Mouse (Mus musculus): ENCODE measurements around the gene 9530003J23Rik. TPM values are rescaled to one million over a fixed set of nuclear protein-coding genes. Genes with fewer than 3 reads are reported as not detected.
"Not testable (repeated sequence)": the region's sequence is repeated elsewhere in the genome, so short reads cannot be mapped to it uniquely, and the experiment has no call there.

9530003J23Rik gene
- polyA plus RNA-seq, 1 experiment from 2014 or later: not detected

DNA sequence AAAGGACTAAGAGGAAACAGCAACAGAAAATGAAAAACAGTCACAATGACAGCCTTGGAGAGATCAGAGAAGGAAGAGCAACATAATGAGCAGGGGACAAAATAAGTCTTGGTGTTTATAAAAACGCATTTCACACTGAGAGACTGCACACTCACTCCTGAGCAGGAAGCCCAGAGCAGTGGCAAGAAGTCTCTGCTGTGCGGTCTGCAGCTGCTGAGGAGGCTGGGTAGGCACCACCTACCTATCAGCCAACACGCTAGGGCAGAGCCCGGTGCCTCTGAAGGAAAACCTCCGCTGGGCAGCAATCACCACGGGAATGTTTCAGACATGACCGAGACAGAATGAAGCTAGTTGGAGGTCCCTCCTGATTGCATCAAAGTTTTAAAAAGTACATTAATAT, 36.1 kb upstream of the 9530003J23Rik start:
- not testable (repeated sequence) for H3K4me1 ChIP-seq (ENCODE audit: control insufficient read depth in 2 of 2, insufficient read depth in 2 of 2, low read length in 2 of 2); H3K27me3 ChIP-seq (ENCODE audit: control insufficient read depth, insufficient read depth, low read length); H3K4me3 ChIP-seq (ENCODE audit: control insufficient read depth in 1 of 2, insufficient read depth in 1 of 2, low read depth in 1 of 2, low read length in 2 of 2); H3K36me3 ChIP-seq (ENCODE audit: control insufficient read depth, insufficient read depth, low read length); ATAC-seq (ENCODE audit: insufficient number of reproducible peaks, insufficient read depth, low FRiP score, low read depth); H3K27ac ChIP-seq (replicated peaks in 1 of 2; ENCODE audit: control insufficient read depth in 1 of 2, insufficient read depth in 1 of 2, low read depth in 2 of 2, low read length in 2 of 2); H3K9ac ChIP-seq (ENCODE audit: low read length); H3K9me3 ChIP-seq (ENCODE audit: control insufficient read depth, low read length); H3K4me2 ChIP-seq (ENCODE audit: low read length)
- WGBS: 74% methylated on average over 3 of the region's 7 CpGs

DNA sequence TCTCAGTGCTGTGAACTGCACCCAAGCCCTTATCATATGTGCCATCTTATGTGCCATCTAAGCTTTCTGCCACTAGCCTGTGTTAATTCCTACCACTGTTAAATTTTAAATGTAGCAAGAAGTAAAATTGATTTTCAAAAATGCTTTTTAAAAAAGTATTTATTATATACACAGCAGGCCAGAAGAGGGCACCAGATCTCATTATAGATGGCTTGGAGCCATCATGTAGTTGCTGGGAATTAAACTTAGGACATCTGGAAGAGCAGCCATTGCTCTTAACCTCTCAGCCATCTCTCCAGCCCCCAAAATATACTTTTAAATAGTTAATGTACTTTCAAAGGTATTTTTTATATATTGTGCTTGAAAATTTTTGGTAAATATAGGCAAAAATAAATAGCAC, 33.5 kb upstream of the 9530003J23Rik start:
- Histone ChIP-seq H3K27me3 (ENCODE audit: control insufficient read depth, insufficient read depth, low read length) (no peaks in the 10 kb centered on the region), H3K27ac (replicated peaks in 1 of 2; ENCODE audit: control insufficient read depth in 1 of 2, insufficient read depth in 1 of 2, low read depth in 2 of 2, low read length in 2 of 2) (no peak overlapping the region), H3K36me3 (ENCODE audit: control insufficient read depth, insufficient read depth, low read length) (no peaks in the 10 kb centered on the region), H3K9ac (ENCODE audit: low read length) (no peak overlapping the region), H3K4me1 (ENCODE audit: control insufficient read depth in 2 of 2, insufficient read depth in 2 of 2, low read length in 2 of 2) (no peaks in the 10 kb centered on the region; a peak in 1 of 4 replicates), H3K9me3 (ENCODE audit: control insufficient read depth, low read length) (no peaks in the 10 kb centered on the region), H3K4me2 (ENCODE audit: low read length) (no peak overlapping the region), H3K4me3 (ENCODE audit: control insufficient read depth in 1 of 2, insufficient read depth in 1 of 2, low read depth in 1 of 2, low read length in 2 of 2) (no peak overlapping the region)
- ATAC-seq (ENCODE audit: insufficient number of reproducible peaks, insufficient read depth, low FRiP score, low read depth): no peak

DNA sequence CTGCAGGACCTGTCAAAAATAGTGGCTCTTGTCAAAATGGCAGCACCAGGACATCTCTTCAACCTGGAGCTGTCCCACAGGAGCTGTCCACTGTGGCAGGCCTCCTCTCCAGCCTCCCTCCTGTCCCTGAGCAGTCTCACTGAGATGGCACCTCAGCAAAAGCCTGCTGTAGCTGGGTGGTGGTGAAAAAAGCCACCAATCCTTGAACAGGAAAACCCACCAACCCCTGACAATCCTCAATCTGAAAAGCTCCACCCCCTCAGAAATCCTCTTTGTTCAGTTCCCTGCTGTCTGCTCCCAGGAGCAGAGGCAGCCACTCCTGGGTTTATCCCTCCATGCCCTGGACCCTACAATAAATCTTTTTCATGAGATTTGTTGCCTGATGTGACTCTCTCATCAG, 21.4 kb upstream of the 9530003J23Rik start:
- H3K36me3 ChIP-seq (ENCODE audit: control insufficient read depth, insufficient read depth, low read length): no peaks in the 10 kb centered on the region
- 0 out of 2 replicates have a peak, but pooled peaks cover 5% of the 10 kb centered on the region for H3K9me3 ChIP-seq (ENCODE audit: control insufficient read depth, low read length)
- no peak overlapping the region for H3K9ac ChIP-seq (ENCODE audit: low read length)
- H3K27me3 ChIP-seq (ENCODE audit: control insufficient read depth, insufficient read depth, low read length): no peaks in the 10 kb centered on the region
- no peak overlapping the region for H3K27ac ChIP-seq (replicated peaks in 1 of 2; ENCODE audit: control insufficient read depth in 1 of 2, insufficient read depth in 1 of 2, low read depth in 2 of 2, low read length in 2 of 2)
- ATAC-seq (ENCODE audit: insufficient number of reproducible peaks, insufficient read depth, low FRiP score, low read depth): no peak
- no peak overlapping the region for H3K4me2 ChIP-seq (ENCODE audit: low read length)
- H3K4me3 ChIP-seq (ENCODE audit: control insufficient read depth in 1 of 2, insufficient read depth in 1 of 2, low read depth in 1 of 2, low read length in 2 of 2): no peak overlapping the region
- H3K4me1 ChIP-seq (ENCODE audit: control insufficient read depth in 2 of 2, insufficient read depth in 2 of 2, low read length in 2 of 2): no peaks in the 10 kb centered on the region

DNA sequence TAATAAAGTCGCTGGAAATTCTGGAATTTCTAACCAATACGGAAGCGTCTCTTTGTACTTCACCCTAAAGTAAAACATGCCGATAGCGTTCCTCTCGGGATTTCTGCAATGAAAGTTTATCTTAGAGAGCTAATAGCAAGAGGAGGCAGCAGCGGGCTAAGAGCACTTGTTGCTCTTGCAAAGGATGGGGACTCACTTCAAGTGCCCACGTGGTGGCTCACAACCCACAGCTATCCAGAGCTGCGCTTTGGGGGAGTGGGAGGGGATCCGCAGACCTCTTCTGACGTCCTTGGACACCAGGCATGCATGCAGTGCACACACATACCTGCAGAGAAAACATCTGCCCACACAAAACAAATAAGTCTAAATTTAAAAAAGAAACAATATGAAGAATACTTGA, 2.6 kb downstream of the 9530003J23Rik start:
- H3K4me3 ChIP-seq (ENCODE audit: control insufficient read depth in 1 of 2, insufficient read depth in 1 of 2, low read depth in 1 of 2, low read length in 2 of 2): no peak overlapping the region
- ATAC-seq (ENCODE audit: insufficient number of reproducible peaks, insufficient read depth, low FRiP score, low read depth): no peak
- H3K9me3 ChIP-seq (ENCODE audit: control insufficient read depth, low read length): no peaks in the 10 kb centered on the region
- 32% methylated on average over 11 of the region's 11 CpGs for WGBS
- H3K9ac ChIP-seq (ENCODE audit: low read length): no peak overlapping the region
- no peaks in the 10 kb centered on the region for H3K36me3 ChIP-seq (ENCODE audit: control insufficient read depth, insufficient read depth, low read length)
- no peak overlapping the region for H3K27ac ChIP-seq (replicated peaks in 1 of 2; ENCODE audit: control insufficient read depth in 1 of 2, insufficient read depth in 1 of 2, low read depth in 2 of 2, low read length in 2 of 2)
- H3K27me3 ChIP-seq (ENCODE audit: control insufficient read depth, insufficient read depth, low read length): no peaks in the 10 kb centered on the region
- H3K4me1 ChIP-seq (ENCODE audit: control insufficient read depth in 2 of 2, insufficient read depth in 2 of 2, low read length in 2 of 2): no peaks in the 10 kb centered on the region
- H3K4me2 ChIP-seq (ENCODE audit: low read length): peak overlapping the region; percentile 39

DNA sequence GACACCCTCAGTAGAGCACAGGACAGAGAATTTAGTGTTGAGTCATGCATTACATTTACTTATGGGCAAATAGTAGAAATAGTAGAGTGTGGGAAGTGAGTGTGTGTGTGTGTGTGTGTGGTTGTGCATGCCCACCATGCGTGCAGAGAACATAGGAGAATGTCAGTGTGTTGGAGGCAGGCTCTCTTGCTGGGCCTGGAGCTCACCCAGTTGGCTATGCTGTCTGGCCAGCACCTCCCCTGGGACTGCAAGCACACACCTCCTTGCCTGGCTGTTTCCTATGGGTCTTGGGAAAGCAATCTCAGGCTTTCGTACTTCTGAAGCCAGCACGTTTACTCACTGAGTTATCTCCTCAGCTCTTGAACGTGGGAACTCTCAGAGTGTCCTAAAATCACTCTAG, 3.7 kb downstream of the 9530003J23Rik start:
- H3K27me3 ChIP-seq (ENCODE audit: control insufficient read depth, insufficient read depth, low read length): no peaks in the 10 kb centered on the region
- no peaks in the 10 kb centered on the region for H3K36me3 ChIP-seq (ENCODE audit: control insufficient read depth, insufficient read depth, low read length)
- no peaks in the 10 kb centered on the region for H3K9me3 ChIP-seq (ENCODE audit: control insufficient read depth, low read length)
- H3K4me1 ChIP-seq (ENCODE audit: control insufficient read depth in 2 of 2, insufficient read depth in 2 of 2, low read length in 2 of 2): no peaks in the 10 kb centered on the region
- no peak overlapping the region for H3K27ac ChIP-seq (replicated peaks in 1 of 2; ENCODE audit: control insufficient read depth in 1 of 2, insufficient read depth in 1 of 2, low read depth in 2 of 2, low read length in 2 of 2)
- WGBS: 52% methylated on average over 4 of the region's 4 CpGs
- ATAC-seq (ENCODE audit: insufficient number of reproducible peaks, insufficient read depth, low FRiP score, low read depth): no peak
- no peak overlapping the region for H3K4me3 ChIP-seq (ENCODE audit: control insufficient read depth in 1 of 2, insufficient read depth in 1 of 2, low read depth in 1 of 2, low read length in 2 of 2)
- H3K4me2 ChIP-seq (ENCODE audit: low read length): no peak overlapping the region
- H3K9ac ChIP-seq (ENCODE audit: low read length): no peak overlapping the region

DNA sequence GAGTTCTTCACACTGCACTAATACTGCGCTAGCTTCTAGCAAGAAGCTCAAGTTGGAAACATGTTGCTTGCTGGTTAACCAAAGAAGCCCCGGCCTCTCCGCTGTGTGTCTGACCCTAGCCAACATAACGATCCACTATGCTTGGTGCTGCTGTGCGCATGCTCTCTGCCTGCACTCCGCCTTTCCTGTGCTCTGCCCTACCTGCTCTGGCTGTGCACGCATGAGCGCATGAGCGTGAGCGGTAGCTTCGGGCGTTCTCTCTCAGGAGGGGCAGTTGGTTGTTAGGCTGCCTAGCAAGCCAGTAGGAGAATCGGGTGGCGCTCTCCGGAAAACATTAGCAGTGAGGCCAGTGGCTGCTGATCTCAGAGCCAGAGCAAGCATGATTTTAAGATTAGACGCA, 8.7 kb downstream of the 9530003J23Rik start:
- no peak overlapping the region for H3K4me3 ChIP-seq (ENCODE audit: control insufficient read depth in 1 of 2, insufficient read depth in 1 of 2, low read depth in 1 of 2, low read length in 2 of 2)
- peaks cover 0 to 2% of the 10 kb centered on the region in 2 experiments; a peak in 1 of 4 replicates for H3K4me1 ChIP-seq (ENCODE audit: control insufficient read depth in 2 of 2, insufficient read depth in 2 of 2, low read length in 2 of 2)
- H3K9me3 ChIP-seq (ENCODE audit: control insufficient read depth, low read length): no peaks in the 10 kb centered on the region
- no peak for ATAC-seq (ENCODE audit: insufficient number of reproducible peaks, insufficient read depth, low FRiP score, low read depth)
- H3K27ac ChIP-seq (replicated peaks in 1 of 2; ENCODE audit: control insufficient read depth in 1 of 2, insufficient read depth in 1 of 2, low read depth in 2 of 2, low read length in 2 of 2): no peak overlapping the region
- no peaks in the 10 kb centered on the region for H3K36me3 ChIP-seq (ENCODE audit: control insufficient read depth, insufficient read depth, low read length)
- no peak overlapping the region for H3K4me2 ChIP-seq (ENCODE audit: low read length)
- H3K9ac ChIP-seq (ENCODE audit: low read length): no peak overlapping the region
- 70% methylated on average over 16 of the region's 16 CpGs for WGBS
- no peaks in the 10 kb centered on the region for H3K27me3 ChIP-seq (ENCODE audit: control insufficient read depth, insufficient read depth, low read length)

DNA sequence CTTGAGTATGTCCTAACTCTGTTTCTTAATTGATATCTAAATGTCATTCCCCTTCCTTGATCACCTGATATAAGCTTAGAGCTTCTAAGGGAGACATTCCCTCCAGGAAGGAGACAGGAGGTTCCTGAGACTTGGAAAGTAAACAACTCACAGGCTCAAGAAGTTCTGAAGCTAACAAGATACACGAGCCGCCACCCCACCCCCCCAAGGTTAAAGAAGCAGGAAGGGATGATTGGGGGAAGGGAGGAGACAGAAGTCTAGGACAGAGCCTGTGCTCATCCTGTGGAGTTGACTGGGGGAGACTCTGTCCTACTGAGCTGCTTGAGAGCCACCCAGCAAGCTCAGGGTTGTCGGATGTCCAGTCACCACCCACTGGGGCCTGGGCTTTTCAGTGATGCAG, 12.5 kb downstream of the 9530003J23Rik start:
- ATAC-seq (ENCODE audit: insufficient number of reproducible peaks, insufficient read depth, low FRiP score, low read depth): no peak
- no peak overlapping the region for H3K9ac ChIP-seq (ENCODE audit: low read length)
- H3K36me3 ChIP-seq (ENCODE audit: control insufficient read depth, insufficient read depth, low read length): peaks cover 21% of the 10 kb centered on the region
- 71% methylated on average over 3 of the region's 3 CpGs for WGBS
- no peaks in the 10 kb centered on the region for H3K9me3 ChIP-seq (ENCODE audit: control insufficient read depth, low read length)
- no peak overlapping the region for H3K27ac ChIP-seq (replicated peaks in 1 of 2; ENCODE audit: control insufficient read depth in 1 of 2, insufficient read depth in 1 of 2, low read depth in 2 of 2, low read length in 2 of 2)
- H3K4me3 ChIP-seq (ENCODE audit: control insufficient read depth in 1 of 2, insufficient read depth in 1 of 2, low read depth in 1 of 2, low read length in 2 of 2): no peak overlapping the region
- H3K27me3 ChIP-seq (ENCODE audit: control insufficient read depth, insufficient read depth, low read length): no peaks in the 10 kb centered on the region
- H3K4me2 ChIP-seq (ENCODE audit: low read length): no peak overlapping the region
- H3K4me1 ChIP-seq (ENCODE audit: control insufficient read depth in 2 of 2, insufficient read depth in 2 of 2, low read length in 2 of 2): peaks cover 0 to 17% of the 10 kb centered on the region in 2 experiments; a peak in 2 of 4 replicates

DNA sequence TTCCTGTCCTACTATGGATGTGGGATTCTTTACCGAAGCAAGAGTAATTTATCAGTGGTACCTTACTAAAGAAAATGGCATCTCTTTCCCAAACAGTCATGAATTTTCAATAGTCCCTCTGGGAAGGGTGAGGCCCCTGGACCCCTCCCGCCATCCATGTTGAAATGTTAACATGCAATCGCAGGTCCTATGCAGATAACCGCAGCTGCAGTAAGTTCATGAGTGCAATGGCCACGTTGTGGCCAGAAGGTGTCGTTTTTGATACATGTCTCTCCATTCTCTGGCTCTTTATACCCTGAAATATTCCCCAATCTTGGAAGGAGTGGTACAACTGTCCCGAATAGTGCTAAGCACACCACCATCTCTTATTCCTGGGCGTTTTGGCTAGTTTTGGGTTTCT, 13.4 kb downstream of the 9530003J23Rik start:
- Histone ChIP-seq H3K9ac (ENCODE audit: low read length) (peak overlapping the region; percentile 94; the same call in 1 of the 2 replicates), H3K27ac (replicated peaks in 1 of 2; ENCODE audit: control insufficient read depth in 1 of 2, insufficient read depth in 1 of 2, low read depth in 2 of 2, low read length in 2 of 2) (no peak overlapping the region), H3K36me3 (ENCODE audit: control insufficient read depth, insufficient read depth, low read length) (peaks cover 30% of the 10 kb centered on the region), H3K27me3 (ENCODE audit: control insufficient read depth, insufficient read depth, low read length) (no peaks in the 10 kb centered on the region), H3K4me2 (ENCODE audit: low read length) (peak overlapping the region; percentile 90), H3K9me3 (ENCODE audit: control insufficient read depth, low read length) (no peaks in the 10 kb centered on the region), H3K4me3 (ENCODE audit: control insufficient read depth in 1 of 2, insufficient read depth in 1 of 2, low read depth in 1 of 2, low read length in 2 of 2) (peak overlapping the region; percentile 84 to 91; a peak in 3 of 4 replicates), H3K4me1 (ENCODE audit: control insufficient read depth in 2 of 2, insufficient read depth in 2 of 2, low read length in 2 of 2) (peaks cover 0 to 17% of the 10 kb centered on the region in 2 experiments; a peak in 2 of 4 replicates)
- no peak for ATAC-seq (ENCODE audit: insufficient number of reproducible peaks, insufficient read depth, low FRiP score, low read depth)
- WGBS: 50% methylated on average over 8 of the region's 8 CpGs
